Mouse (Mus musculus): ENCODE results near the gene Apba2.

The Apba2 gene

DNA sequence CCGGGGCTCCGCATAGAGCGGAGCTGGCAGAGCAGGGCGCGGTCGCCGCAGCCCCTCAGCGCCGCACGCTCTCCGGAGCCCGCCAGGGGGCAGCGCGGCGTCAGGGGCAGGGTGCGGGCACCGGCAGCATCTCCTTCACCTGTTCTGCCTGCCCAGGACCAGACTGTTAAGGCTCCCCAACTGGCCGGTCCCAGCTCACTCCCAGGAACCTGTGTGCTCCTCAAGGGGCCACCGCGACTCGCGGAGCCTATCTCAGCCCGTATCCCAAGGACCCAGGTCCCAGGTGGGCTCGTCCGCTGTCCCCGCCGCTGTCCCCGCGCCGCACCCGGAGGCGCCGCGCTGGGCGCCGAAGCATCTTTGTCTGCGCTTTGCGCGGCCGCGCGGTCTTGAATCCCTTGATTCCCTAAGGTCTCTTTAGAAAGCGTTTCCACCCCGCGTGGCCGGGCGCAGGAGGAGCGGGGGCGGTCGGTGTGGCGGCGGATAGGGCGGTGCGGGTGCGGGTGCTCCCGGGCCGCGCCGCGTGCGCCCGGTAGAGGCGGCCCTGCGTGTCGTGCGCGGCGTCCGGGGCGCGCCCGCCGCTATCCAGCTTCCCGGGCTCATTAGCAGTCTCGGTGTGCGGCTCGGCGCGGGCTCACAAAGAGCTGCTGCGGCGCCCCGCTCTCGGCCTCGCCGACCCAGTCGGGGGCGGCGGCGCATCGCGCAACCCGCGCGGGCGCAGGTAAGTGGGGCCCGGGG is at the start of gene Apba2:
Gene Apba2 (plus strand): TSS at position 171 of the 735 bp plus-strand sequence.
- WGBS, result 1% methylated on average over 92 of the region's 96 CpGs

DNA sequence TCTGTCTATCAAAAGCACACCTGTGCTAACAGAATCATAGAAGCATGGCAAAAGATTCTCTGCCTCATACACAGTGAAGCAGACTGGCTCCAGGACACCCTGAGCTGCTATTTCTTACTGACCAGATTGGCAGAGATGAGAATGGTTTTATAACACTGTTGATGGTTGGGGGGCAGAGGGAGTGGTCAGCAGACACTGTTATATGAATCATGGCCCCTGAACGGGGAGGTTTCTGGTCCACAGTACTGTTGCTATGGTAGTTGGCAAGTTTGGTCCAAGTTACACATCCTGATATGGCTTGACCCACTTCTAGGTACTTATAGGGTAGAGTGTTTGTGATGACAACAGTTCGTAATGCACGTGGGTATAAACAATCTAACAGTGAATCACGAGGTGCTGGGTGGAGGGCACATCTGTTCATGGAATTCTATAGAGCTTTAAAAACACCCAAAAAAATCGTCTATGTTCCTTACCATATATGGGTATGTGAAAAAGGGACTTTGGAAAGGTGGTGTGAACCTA is 49.6 kb upstream of the Apba2 start:
- WGBS, result 51% methylated on average over 5 of the region's 5 CpGs

DNA sequence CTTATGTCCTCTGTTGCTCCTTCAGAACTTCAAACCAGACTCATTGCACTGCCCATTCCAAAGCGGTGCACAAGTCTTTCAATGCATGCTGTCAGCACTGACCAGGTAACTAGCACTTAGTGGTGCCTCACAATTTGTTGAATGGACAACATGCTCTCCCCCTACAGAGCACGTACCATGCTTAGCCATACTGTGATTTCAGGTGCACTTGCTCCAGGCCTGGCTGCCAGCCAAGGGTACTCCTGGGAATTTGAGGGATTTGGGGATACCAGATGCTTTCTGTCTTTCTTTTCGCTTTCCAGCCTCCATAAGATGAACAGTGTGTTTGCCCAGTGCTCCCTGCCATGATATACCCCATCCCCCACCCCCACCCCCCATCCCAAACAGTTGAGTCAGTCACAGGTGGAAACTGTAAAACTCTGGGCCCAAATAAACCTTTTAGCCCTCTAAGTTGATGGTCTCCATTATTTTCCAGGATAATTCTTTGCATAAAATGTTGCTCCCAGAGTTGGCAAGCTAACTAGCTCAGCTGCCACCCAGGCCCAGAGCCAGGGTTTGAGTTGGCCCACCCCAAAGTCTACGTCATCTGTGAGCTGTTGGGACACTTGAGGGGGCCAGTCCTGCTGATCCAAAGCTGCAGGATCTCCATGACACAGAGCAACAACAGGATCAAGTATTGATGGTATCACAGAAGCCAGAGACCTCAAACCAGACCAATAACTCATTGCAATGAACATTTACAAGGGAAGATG is 48.9 kb upstream of the Apba2 start:
- WGBS, result 57% methylated on average over 4 of the region's 4 CpGs

DNA sequence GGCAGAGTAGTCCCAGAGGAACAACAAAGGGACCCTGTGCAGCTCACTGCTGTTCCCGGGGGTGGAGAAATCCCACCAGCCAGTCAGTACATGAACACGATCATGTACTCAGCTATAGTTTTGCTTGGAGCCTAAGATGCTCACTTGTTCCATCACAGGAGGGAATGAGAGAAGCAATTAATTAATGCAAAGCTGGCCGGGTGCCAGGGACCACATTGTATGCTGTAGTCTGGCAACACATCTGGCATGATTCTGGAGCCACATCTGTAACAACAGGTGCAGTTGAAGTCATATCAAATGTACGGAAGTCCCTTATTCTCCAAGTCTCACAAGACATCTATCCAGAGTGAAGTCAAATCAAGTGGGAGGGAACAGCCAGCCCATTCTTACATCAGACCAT is 45.3 kb upstream of the Apba2 start:
- 77% methylated on average over 4 of the region's 4 CpGs for WGBS

DNA sequence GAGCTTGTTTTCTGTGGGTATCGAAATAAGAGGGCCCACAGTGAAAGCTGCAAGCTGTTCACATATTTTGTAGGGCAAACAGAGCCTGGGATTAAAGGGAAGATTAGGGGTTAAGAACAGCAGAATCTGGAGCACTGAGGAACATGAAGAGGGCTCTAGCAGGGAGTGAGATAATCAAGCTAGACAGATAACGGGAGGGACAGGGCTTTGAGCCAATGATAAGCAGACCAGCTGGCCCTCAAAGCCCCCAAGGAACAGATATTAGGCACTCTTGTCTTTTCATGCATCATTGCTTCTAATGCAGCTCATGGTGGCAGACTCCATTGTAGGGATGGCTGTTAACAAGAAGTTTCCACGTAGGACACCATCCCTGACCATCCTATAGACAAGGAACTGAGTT is 44.8 kb upstream of the Apba2 start:
- WGBS, result 75% methylated on average over 3 of the region's 3 CpGs

DNA sequence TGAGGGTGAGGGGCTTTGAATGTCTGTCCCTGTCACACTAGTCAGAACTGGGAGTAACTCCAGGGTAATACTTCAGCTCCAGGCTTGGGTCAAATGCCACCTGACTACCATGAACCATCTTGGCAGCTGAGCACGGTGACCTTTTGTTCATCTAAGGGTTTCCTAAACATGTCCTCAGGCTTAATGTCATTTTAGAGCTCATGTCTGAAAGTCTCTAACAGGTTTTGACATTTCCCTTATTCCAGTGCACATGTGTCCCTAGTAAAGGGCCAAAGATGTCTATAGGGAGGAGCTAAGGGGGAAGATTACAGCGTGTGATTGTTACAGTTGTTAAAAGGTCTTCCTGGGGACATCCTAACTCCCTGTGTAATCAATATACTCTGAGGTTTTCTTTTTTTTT is 43.7 kb upstream of the Apba2 start:
- 91% methylated on average over 2 of the region's 2 CpGs for WGBS

DNA sequence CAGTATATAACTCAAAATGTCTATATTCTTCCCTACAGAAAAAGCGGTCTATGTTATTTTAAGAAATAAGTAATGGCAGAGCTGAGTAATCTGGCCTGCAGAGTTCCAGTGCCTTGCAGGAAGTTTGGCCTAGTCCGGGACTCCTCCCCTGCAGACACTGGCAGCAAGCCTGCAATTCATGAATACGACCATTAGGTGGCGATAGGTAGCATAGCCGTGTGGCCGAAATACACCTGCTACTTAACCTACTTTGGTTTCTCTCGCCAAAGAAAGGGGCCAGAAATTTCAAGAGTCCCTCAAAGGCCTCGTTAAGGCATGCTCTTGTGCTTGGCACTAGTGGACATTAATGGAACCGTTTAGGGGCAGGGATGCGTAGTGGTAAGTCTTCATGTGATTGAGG is 4.1 kb upstream of the Apba2 start:
- 38% methylated on average over 10 of the region's 10 CpGs for WGBS

DNA sequence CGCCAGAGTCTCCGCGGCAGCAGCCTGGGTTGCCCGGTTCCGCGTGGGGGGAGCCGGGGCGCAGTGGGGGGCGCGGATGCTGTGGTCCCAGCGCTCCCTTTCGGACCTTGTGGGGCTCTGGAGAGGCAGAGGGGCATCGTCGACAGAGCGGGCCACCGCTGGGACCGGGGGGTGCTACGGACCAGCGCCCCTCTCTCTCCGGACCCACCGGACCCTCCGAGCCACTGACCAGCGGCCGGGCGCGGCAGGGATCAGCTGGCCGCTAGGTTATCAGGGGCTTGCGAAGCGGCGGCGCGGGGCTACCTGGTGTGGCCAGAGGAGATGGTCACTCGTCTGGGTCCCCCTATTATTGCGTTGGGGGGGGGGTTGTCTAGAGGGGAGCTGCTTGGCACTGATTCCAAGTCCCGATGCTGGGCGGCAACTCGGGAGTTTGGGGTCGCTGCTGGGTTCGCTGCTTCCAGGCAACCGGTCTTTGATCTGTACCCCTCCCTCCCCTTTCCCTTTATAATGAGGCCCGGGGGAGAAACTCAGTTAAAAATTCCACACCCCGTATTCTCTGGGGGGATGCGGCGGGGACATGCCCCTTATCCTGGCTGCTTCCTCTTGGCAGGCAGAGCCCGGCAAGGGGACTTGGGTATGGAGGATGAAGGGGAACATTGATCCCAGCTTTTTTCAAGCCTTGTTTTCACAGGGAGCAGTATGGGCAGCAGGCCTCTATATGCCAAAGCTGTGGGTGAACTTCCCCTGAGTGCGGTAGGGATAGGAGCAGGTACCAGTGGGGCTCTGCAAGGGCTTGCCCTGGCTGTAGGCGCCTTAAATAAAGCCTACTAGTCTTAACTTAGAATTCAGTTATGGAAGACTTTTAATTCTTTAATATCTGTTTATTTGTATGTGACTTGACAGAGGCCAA is 1.0 kb downstream of the Apba2 start:
- WGBS, result 2% methylated on average over 47 of the region's 47 CpGs

DNA sequence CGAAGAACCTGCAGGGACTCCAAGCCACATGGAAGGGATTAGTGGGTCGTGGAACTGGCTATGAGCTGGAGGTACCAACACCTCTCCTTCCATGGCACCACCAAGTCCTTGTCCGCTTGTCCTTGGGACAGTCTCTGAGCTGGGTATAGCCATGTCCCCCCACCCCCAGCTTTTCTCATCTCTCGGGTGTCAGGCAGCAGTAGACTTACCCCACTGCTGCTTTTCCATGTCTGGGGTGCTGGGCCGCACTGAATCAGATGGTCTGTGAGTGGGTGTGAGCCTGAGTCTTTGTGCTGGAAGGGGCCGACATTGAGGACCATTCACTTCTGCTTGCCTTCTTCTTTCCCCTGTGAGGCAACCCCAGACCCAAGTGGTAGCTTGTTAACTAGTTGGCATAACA is 2.1 kb downstream of the Apba2 start:
- WGBS, result 41% methylated on average over 6 of the region's 6 CpGs

DNA sequence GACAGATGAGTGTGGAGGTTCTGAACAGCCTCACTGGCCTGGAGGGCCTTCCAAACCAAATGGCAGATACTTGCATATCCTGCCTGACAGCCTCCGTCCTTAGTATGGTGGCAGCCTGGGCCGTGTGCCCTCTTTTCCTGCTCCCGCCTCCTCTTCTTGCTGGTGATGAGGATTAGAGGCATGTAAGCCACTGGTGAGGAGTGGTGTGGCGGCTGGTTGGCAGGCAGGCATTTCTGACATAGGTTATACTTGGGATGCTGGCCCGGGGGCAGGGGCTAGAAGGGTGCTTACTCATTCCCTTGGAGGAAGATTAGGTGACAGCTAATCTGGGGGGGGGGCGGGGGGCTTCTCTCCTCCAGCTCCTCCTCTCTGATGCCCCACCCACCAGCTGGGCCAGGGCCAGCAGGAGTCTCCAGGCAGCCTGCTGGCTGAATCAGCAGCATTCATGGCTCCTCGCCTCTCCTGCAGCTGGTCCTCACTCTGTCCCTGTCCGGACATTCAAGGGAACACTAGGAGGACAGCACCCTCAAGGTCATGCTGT is 3.3 kb downstream of the Apba2 start:
- 10% methylated on average over 8 of the region's 8 CpGs for WGBS

DNA sequence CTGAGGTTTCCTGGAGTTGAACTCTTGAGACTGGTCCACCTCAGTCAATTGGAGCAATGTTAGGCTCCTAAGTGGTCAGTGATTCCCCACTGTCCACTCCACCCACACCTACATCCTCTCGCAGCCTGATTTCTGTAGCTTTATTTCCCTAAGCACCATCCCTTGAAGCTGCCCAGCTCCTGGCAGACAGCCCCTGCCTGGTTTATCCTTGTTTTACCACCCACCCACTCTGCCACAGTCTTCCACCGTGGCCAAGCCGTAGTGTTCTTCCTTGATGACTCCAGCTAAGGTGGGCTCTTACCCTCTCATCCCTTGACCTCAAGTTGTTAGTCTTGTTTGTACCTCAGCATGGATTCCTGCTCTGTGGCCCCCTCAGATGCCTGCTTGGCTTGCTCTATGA is 4.1 kb downstream of the Apba2 start:
- 28% methylated on average over 3 of the region's 3 CpGs for WGBS

DNA sequence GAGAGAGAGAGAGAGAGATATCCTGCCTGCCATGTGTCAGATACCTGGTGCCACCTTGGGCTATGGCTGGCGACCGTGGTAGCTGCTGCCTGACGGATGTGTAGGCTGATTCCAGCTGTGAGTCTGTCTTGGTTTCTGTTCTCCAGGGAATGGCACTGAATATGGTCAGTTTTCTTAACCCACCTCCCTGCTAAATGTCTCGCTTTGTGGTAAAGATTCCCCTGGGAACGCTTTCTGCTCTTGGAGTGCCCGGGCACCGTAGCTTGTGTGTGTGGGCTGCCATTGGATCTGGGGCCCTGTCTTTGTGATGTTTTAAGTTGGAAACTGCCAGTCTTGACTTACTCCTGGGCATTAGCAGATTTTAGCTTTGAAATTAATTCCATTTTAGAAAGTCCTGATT is 7.3 kb downstream of the Apba2 start:
- WGBS, result 49% methylated on average over 7 of the region's 7 CpGs

DNA sequence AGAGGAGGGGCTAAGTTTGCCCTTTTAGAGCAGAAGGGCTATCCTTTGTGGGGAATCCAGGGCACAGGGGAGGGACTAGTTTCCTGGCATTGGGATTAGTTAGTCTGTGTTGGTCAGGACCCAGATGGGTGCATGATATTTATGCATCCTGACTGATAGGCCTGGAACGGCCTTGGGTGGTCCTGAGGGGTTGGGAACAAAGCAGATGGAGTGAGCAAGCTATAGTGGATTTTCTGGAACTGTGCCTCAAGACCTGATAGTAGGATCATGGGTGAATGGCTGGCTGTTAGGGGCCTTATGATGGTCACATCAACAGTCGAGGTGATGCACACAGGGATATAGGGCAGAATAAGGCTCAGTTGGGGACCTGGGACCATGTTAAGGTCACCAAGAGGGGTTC is 8.4 kb downstream of the Apba2 start:
- 61% methylated on average over 2 of the region's 2 CpGs for WGBS

DNA sequence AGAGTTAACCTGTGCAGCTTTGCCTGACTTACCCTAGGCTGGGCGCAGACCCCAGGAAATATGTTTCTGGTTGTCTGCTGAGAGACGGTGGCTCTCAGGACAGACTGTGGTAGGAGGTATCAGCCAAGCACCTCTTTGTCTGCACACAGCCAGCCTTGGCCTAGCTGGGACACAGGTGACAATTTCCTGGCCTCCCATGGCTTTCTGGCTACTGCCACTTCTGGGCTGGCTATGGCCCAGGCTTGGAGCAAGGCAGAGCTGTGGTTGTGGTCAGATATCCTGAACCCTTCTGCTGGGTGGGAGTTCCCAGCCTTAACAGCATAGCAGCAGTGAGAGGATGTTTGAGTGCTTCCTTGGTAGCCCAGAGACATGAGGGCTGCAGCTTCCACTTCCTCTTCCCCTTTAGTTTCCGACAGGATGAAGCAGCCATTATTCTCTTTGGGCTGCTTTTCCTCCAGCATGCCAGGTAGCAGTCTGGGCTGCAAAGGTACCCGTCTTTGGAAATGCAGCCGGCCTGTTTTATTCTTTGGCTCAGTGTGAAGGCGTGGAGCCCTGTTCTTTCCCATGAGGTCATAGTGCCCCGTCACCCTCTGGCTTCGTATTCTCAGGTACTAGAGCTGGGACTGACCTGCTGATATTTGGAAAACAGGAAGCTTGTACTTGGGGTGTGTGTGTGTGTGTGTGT is 9.2 kb downstream of the Apba2 start:
- WGBS, result 68% methylated on average over 8 of the region's 8 CpGs

DNA sequence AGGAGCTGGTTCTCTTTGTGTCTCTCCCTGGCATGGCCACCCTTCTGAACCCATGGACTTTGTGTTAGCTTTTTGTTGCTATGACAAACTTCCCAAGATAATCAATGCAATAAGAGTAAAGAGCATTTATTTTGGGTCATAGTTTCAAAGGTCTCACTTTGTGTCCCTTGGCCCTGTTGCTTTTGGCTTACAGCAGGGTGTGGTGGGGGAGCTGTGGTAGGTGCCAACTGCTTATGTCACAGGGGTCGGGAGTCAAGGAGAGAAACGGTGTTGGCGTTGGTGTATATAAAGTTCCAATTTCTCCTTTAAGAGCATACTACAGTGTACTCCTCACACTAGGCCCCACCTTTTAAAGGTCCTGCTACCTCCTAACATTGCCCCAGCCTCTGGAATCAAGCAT is 12.1 kb downstream of the Apba2 start:
- 87% methylated on average over 3 of the region's 3 CpGs for WGBS

DNA sequence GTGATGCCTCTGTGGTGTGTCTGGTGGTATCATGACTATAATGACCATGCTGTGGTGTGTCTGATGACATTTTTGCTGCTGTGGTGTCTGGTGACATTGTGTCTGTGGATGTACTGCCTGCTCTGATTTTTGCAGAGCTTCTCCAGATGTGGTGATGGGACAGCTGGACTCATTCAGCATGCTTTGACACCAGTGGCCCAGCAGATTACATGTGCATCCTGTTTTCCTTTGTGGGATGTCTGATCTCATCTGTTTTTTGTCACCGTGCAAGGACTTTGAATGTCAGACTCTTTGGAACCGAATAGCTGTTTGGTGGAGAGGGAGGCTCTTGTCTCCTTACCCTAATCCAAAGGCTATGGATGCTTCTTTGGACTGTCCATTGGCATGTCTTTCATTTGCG is 13.8 kb downstream of the Apba2 start:
- 70% methylated on average over 3 of the region's 3 CpGs for WGBS

DNA sequence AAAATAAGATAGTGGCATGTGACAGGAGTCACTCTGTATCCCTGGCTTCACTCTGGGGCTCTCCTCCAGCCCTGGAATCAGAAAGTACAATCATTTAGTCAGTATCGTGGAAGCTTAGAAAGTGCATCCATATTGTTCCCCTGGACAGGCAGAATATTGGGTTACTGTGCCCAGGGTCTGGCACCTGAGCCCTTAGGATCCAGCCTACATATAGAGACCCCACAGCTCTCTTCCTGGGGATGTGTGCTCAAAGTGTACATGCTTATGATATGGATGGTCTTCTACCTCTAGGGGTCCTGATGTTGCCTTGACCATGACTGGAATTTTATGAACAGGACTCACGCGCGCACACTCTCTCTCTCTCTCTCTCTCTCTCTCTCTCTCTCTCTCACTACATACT is 14.4 kb downstream of the Apba2 start:
- WGBS, result 87% methylated on average over 4 of the region's 4 CpGs

DNA sequence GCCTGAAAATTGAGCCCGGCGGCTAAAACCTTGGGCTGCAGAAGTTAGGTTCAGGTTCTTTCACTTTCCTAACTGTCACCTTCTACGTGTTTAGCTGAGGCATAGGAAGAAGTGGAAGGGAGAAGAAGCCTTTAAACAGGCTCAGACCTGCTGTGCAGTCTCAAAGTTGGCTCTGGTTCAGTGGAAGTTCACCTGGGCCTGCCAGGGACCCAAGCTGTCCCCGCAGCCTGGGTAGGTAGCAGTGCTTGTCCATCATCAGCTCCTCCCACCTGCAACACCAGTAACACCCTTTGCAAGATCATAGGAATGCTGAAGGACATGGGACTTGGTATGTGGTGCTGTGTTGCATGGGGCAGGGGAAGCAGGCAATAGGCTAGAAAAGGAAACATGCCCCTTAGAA is 17.6 kb downstream of the Apba2 start:
- WGBS, result 79% methylated on average over 4 of the region's 4 CpGs

DNA sequence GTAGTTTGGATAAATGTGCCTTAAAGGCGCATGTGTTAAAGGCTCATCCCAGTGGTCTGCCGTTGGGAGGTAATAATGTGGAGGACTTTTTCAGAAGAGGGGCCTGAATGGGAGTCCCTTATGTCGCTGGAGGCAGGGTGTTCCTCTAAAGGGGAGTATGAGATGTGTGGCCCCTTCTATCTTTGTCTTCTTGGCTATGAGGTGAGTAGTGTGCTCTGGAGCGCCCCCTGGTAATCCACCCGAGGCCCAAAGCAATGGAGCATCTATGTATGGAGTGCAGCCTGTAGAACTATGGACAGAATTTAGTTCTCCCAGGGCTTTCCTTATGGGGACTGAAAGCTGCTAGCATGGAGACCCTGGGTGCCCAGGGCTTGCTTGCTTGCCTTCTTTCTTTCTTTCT is 18.0 kb downstream of the Apba2 start:
- 66% methylated on average over 5 of the region's 5 CpGs for WGBS

DNA sequence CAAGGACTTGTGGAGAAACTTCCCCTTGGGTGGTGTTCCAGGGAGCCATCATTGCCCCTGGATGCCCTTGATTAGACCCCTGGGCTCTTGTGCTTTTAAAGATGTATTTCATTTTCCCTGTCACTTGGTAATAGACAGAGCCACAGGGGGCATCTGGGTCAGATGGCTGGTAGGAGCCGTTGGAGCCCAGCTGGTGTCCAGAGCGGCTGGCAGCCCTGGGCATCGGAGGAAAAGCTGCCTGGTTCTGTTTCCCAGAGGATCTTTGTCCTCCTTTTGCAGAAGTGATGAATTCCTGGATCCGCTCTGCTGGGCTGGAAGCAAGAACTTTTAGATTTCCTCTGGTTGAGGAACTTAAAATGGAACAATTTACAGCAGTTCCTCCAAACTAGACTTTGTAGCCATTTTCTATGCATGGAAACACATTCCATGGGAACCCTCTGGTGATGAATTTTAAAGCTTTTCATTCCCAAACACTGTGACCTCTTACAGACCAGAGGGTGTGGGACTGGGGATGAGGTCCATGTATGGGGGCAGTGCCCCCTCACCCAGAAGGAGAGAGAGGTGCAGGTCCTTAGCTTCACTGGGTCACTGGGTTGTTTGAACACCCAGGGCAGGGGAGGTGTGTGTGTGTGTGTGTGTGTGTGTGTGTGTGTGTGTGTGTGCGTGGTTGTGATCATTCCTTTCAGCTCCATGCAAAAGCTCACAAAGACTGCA is 20.3 kb downstream of the Apba2 start:
- WGBS, result 32% methylated on average over 5 of the region's 5 CpGs

DNA sequence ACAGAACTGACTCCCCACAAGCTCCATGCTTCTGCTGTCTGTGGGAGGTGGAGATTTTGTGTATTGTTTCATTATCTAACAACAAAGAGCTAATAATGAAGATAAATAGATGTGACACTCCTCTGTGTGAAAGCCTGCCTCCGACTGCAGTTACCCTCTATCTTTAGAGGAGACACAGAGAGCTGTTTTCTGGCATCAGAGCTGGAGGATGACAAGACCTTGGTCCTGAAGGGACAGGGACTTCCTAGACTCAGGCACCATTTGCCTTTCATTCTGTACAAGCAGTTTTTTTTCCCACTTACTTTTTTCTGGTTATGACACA is 20.9 kb downstream of the Apba2 start:
- WGBS, result 12% methylated on average over 1 of the region's 1 CpGs
